In the genomic region with DNA sequence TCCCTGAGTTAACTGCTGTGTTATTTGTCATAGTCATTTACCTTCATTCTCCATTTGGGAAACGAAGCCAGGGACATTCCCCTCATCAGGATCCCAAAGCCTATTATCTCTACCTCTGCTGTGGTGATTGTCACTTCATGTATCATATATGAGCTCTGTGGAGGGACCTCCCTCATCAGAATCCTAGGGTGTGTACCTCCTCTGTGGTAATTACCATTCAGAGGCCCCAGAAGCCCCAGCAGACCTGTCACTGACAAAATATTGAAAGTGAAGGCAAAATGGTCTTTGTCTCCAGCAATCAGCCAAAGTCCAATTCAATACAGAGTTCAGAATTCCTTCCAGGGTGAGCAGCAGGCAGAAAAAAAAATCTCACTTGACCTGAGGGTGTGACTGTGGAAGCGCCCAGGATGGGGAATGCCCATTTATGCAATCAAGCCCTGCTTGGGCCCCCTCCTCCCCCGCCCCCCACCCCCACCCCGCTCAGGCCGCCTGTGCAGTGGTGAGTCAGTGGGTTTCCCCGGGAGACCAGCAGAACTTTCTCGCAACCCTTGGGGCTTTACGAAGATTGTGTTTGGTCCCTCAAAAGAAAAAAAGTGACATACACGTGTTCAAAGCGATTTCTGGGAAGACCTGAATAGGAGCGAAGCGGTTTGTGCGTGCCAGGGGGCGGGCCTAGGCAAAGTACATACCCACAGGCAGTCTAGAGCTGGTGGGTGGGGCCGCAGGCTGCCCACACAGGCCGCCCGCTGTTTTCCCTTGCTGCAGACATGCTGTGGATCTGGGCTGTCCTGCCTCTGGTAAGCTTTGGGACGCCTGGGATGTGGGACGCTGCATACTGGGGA, we compare ENCODE assay signal across 8 mouse cellular contexts. TPM values are rescaled to one million over a fixed set of nuclear protein-coding genes. Genes with fewer than 3 reads are reported as not detected.
DNase-seq lines count a peak whose midpoint lies in the region; ATAC-seq and TF ChIP-seq lines count a peak whose summit lies in the region.

TSS of gene Fas (plus strand) at position 719 of the 842 bp plus-strand sequence.

- H3K4me1 ChIP-seq in intestine, embryonic 16.5 days (ENCODE audit: control insufficient read depth, insufficient read depth, low read length) = peaks cover 4% of the 10 kb centered on the region
- H3K4me1 ChIP-seq in limb, embryonic 14.5 days (ENCODE audit: control insufficient read depth, insufficient read depth, low read length) = no peaks in the 10 kb centered on the region; the same call in 1 of the 2 replicates
- H3K4me1 ChIP-seq in midbrain, embryonic 14.5 days (ENCODE audit: control insufficient read depth, insufficient read depth, low read length) = peaks cover 11% of the 10 kb centered on the region
- peaks cover 16% of the 10 kb centered on the region for H3K4me1 ChIP-seq in small intestine, adult 2 months (ENCODE audit: control insufficient read depth, insufficient read depth, insufficient read length, low read length)

- H3K9me3 ChIP-seq in intestine, embryonic 16.5 days (ENCODE audit: control insufficient read depth, low read length) = no peaks in the 10 kb centered on the region
- no peaks in the 10 kb centered on the region for H3K9me3 ChIP-seq in limb, embryonic 14.5 days (ENCODE audit: control insufficient read depth, low read length)
- H3K9me3 ChIP-seq in midbrain, embryonic 14.5 days (ENCODE audit: control insufficient read depth, low read length) = no peaks in the 10 kb centered on the region

- peak within 1 kb of the TSS; percentile 54 for H3K27ac ChIP-seq in intestine, embryonic 16.5 days (ENCODE audit: low read length)
- no peak within 1 kb of the TSS for H3K27ac ChIP-seq in limb, embryonic 14.5 days (replicated peaks; ENCODE audit: low read depth, low read length)
- no peak within 1 kb of the TSS for H3K27ac ChIP-seq in midbrain, embryonic 14.5 days (replicated peaks; ENCODE audit: low read depth, low read length)
- H3K27ac ChIP-seq in small intestine, adult 2 months (ENCODE audit: insufficient read depth, low read depth, low read length) = peak within 1 kb of the TSS; percentile 76

- H3K4me2 ChIP-seq in intestine, embryonic 16.5 days (ENCODE audit: low read depth, low read length) = peak within 1 kb of the TSS; percentile 97
- peak within 1 kb of the TSS; percentile 81 for H3K4me2 ChIP-seq in limb, embryonic 14.5 days (replicated peaks; ENCODE audit: low read depth, low read length, severe bottlenecking)
- H3K4me2 ChIP-seq in midbrain, embryonic 14.5 days (ENCODE audit: low read length) = peak within 1 kb of the TSS; percentile 67

- TF ChIP-seq POLR2A in limb, embryonic 14.5 days (IDR thresholded peaks at IDR 0.05; ENCODE audit: borderline replicate concordance, extremely low read depth, insufficient read depth, insufficient read length) = no peak
- no peak; the same call in 1 of the 2 replicates for TF ChIP-seq POLR2A in small intestine, adult 2 months (IDR thresholded peaks at IDR 0.05; ENCODE audit: low read depth, low read length)

- no peak for TF ChIP-seq CTCF in small intestine, adult 2 months (IDR thresholded peaks at IDR 0.05; ENCODE audit: extremely low read depth, insufficient read length, insufficient replicate concordance, low read depth, low read length)

- H3K4me3 ChIP-seq in intestine, embryonic 16.5 days (ENCODE audit: low read length) = peak within 1 kb of the TSS; percentile 59
- H3K4me3 ChIP-seq in limb, embryonic 14.5 days (replicated peaks; ENCODE audit: low read length) = peak within 1 kb of the TSS; percentile 44
- peak within 1 kb of the TSS; percentile 32 for H3K4me3 ChIP-seq in midbrain, embryonic 14.5 days (replicated peaks; ENCODE audit: low read depth, low read length)
- peak within 1 kb of the TSS; percentile 73 for H3K4me3 ChIP-seq in small intestine, adult 2 months (ENCODE audit: low read depth, low read length)

- peak; percentile 63 for DNase-seq in ZHBTc4 (ENCODE audit: low read depth, low spot score)
- DNase-seq in embryo, embryonic 11 days = peak; percentile 77
- peak; percentile 54 for DNase-seq in limb, embryonic 14.5 days (ENCODE audit: low spot score)
- peak; percentile 72 for DNase-seq in midbrain, embryonic 14.5 days

- no peaks in the 10 kb centered on the region for H3K27me3 ChIP-seq in intestine, embryonic 16.5 days (replicated peaks; ENCODE audit: control insufficient read depth, insufficient read depth, low read length)
- no peaks in the 10 kb centered on the region for H3K27me3 ChIP-seq in limb, embryonic 14.5 days (ENCODE audit: control insufficient read depth, insufficient read depth, low read length)
- no peaks in the 10 kb centered on the region for H3K27me3 ChIP-seq in midbrain, embryonic 14.5 days (ENCODE audit: control insufficient read depth, insufficient read depth, low read length)
- no peaks in the 10 kb centered on the region for H3K27me3 ChIP-seq in small intestine, adult 2 months (ENCODE audit: control insufficient read depth, insufficient read depth, low read length)

- peak; percentile 88 for ATAC-seq in granulocyte monocyte progenitor cell, adult 5-6 weeks (replicated peaks; ENCODE audit: poor library complexity, severe bottlenecking)
- peak; percentile 97 for ATAC-seq in intestine, embryonic 16.5 days
- ATAC-seq in limb, embryonic 14.5 days (ENCODE audit: low FRiP score, low read depth) = peak; percentile 91
- ATAC-seq in midbrain, embryonic 14.5 days (ENCODE audit: low FRiP score, low TSS enrichment) = peak; percentile 80
- ATAC-seq in erythroid progenitor cell, adult 5-6 weeks (replicated peaks; ENCODE audit: low FRiP score, poor library complexity, severe bottlenecking) = no peak

- H3K36me3 ChIP-seq in intestine, embryonic 16.5 days (ENCODE audit: control insufficient read depth, insufficient read depth, low read length) = no peaks in the 10 kb centered on the region
- no peaks in the 10 kb centered on the region for H3K36me3 ChIP-seq in limb, embryonic 14.5 days (ENCODE audit: control insufficient read depth, insufficient read depth, low read length)
- no peaks in the 10 kb centered on the region for H3K36me3 ChIP-seq in midbrain, embryonic 14.5 days (ENCODE audit: control insufficient read depth, insufficient read depth, low read length)
- no peaks in the 10 kb centered on the region for H3K36me3 ChIP-seq in small intestine, adult 2 months (ENCODE audit: control insufficient read depth, insufficient read depth, low read length)

- 2% methylated on average over 18 of the region's 19 CpGs for WGBS in intestine, embryonic 16.5 days
- WGBS in limb, embryonic 14.5 days = 6% methylated on average over 18 of the region's 19 CpGs
- 3% methylated on average over 19 of the region's 19 CpGs for WGBS in midbrain, embryonic 14.5 days
- 1% methylated on average over 19 of the region's 19 CpGs for WGBS in small intestine, adult 2 months

- peak within 1 kb of the TSS; percentile 67 for H3K9ac ChIP-seq in intestine, embryonic 16.5 days (ENCODE audit: low read depth, low read length)
- peak within 1 kb of the TSS; percentile 46 for H3K9ac ChIP-seq in limb, embryonic 14.5 days (ENCODE audit: low read depth, low read length, severe bottlenecking)
- peak within 1 kb of the TSS; percentile 21 for H3K9ac ChIP-seq in midbrain, embryonic 14.5 days (replicated peaks; ENCODE audit: low read length)

RNA-seq across cellular contexts. Expression of gene Fas, which starts in this region (rescaled TPM):
- total RNA-seq in granulocyte monocyte progenitor cell, adult 5-6 weeks (2014; fragmentation: Nextera tagmentation) = 2.7 TPM in 1 of 2 replicates, not detected in the other
- 0.15 and 3.4 TPM in 2 replicates for total RNA-seq in granulocyte monocyte progenitor cell, adult 5-6 weeks (2017)
- 5.8 and 6.4 TPM in 2 replicates for polyA plus RNA-seq in intestine, embryonic 16.5 days (2015; fragmentation: Nextera tagmentation; extraction: Ambion mirVana)
- polyA plus RNA-seq in limb, embryonic 14.5 days (2012; rRNA removed) = 1.3 and 1.7 TPM in 2 replicates
- polyA plus RNA-seq in limb, embryonic 14.5 days (2014; fragmentation: Nextera tagmentation; extraction: Ambion mirVana) = 4.2 and 6.1 TPM in 2 replicates
- polyA plus RNA-seq in midbrain, embryonic 14.5 days (2014; fragmentation: Nextera tagmentation; extraction: Ambion mirVana) = 0.81 and 0.84 TPM in 2 replicates
- 1.1 and 2.3 TPM in 2 replicates for polyA plus RNA-seq in small intestine, adult 2 months (2012; rRNA removed)
- not detected in 2 replicates for total RNA-seq in erythroid progenitor cell, adult 5-6 weeks (2015; ENCODE audit: low replicate concordance)
- total RNA-seq in erythroid progenitor cell, adult 5-6 weeks (2017; ENCODE audit: low replicate concordance) = 2.6 and 8.5 TPM in 2 replicates

Comparison
In these comparisons a context has a peak if more than half of its experiments do, and no peak if none do; other contexts are left out.
1. Peak in DNase-seq, ATAC-seq, H3K4me3 ChIP-seq, H3K9ac ChIP-seq and H3K4me2 ChIP-seq in midbrain, embryonic 14.5 days; RNA of the gene not detected or under 1 TPM.
2. H3K27ac ChIP-seq: peak in intestine, embryonic 16.5 days (single experiment) and small intestine, adult 2 months (single experiment); none in limb, embryonic 14.5 days (single experiment) and midbrain, embryonic 14.5 days (single experiment).
3. Peak in every context shown above with its lines, with median percentiles within 50 percentile points of each other: DNase-seq, H3K4me2 ChIP-seq, H3K4me3 ChIP-seq and H3K9ac ChIP-seq.